Mouse (Mus musculus) heart, embryonic 10.5 days (tissue): ENCODE data around the gene Hist1h2ah. TPM values are rescaled to one million over a fixed set of nuclear protein-coding genes. Genes with fewer than 3 reads are reported as not detected.

ENCODE experiments used
- DNase-seq: peaks from one replicate; pipeline ENCODE4 v3.0.0-alpha.2; 2017; ENCODE audit warnings: low spot score
- H3K27ac ChIP-seq: fragments of 300-500 bp; sonication (generic); 2 replicates; pipeline ENCODE4 v1.5.1; 2016; ENCODE audit warnings: mild to moderate bottlenecking
- H3K27me3 ChIP-seq: fragments of 300-500 bp; sonication (generic); 2 replicates; pipeline ENCODE4 v1.6.1; 2016; ENCODE audit warnings: mild to moderate bottlenecking; ENCODE audit not compliant: poor library complexity, insufficient read depth, severe bottlenecking
- H3K36me3 ChIP-seq: fragments of 300-500 bp; sonication (generic); 2 replicates; pipeline ENCODE4 v1.6.1; 2016; ENCODE audit warnings: mild to moderate bottlenecking, moderate library complexity
- H3K4me1 ChIP-seq: fragments of 300-500 bp; sonication (generic); 2 replicates; pipeline ENCODE4 v1.6.1; 2016; ENCODE audit warnings: mild to moderate bottlenecking
- H3K4me3 ChIP-seq: fragments of 300-500 bp; sonication (generic); 2 replicates; pipeline ENCODE4 v1.5.1; 2016; ENCODE audit warnings: mild to moderate bottlenecking, moderate library complexity
- H3K9me3 ChIP-seq: fragments of 300-500 bp; sonication (generic); 2 replicates; pipeline ENCODE4 v1.6.1; 2016; ENCODE audit warnings: mild to moderate bottlenecking, moderate library complexity
- WGBS: fragments of 180-500 bp; shearing (Covaris S2); methylation state at CpG from one replicate; pipeline ENCODE4 v1.1.7; 2016; 5-methylcytosine and 5-hydroxymethylcytosine counted together
- polyA plus RNA-seq: library from polyadenylated mRNA; unstranded; fragments of >200 nt; fragmentation: Nextera tagmentation; extraction: Ambion mirVana; gene quantifications from 2 replicates; pipeline ENCODE4 v1.2.1, GENCODE M21; 2016

Gene Hist1h2ah
- polyA plus RNA-seq, 1 experiment from 2014 or later = 3.5 TPM

- H3K4me1 ChIP-seq = peaks cover 9% of the 10 kb centered on the region
- H3K4me3 ChIP-seq = peak overlapping the region; percentile 49
- H3K27ac ChIP-seq = no peak overlapping the region
- 14% methylated on average over 27 of the region's 27 CpGs for WGBS
- peaks cover 48% of the 10 kb centered on the region for H3K27me3 ChIP-seq
- peak; percentile 92 for DNase-seq
- no peaks in the 10 kb centered on the region for H3K36me3 ChIP-seq
- H3K9me3 ChIP-seq = no peaks in the 10 kb centered on the region
Measured at GRCm38 (mm10) chr13:22015479-22016450, 19.6 kb downstream of the Hist1h2ah start.

GRCm38 (mm10) chr13:22014411-22014845 lies 20.9 kb downstream of the Hist1h2ah start:
- H3K4me1 ChIP-seq = peaks cover 9% of the 10 kb centered on the region
- DNase-seq = no peak
- peaks cover 61% of the 10 kb centered on the region for H3K27me3 ChIP-seq
- no peak overlapping the region for H3K27ac ChIP-seq
- no peaks in the 10 kb centered on the region for H3K36me3 ChIP-seq
- peak overlapping the region; percentile 49 for H3K4me3 ChIP-seq
- H3K9me3 ChIP-seq = no peaks in the 10 kb centered on the region
- WGBS = 10% methylated on average over 17 of the region's 17 CpGs

- Histone ChIP-seq H3K9me3 (no peaks in the 10 kb centered on the region), H3K4me1 (peaks cover 9% of the 10 kb centered on the region), H3K27me3 (peaks cover 64% of the 10 kb centered on the region), H3K27ac (no peak overlapping the region), H3K4me3 (peak overlapping the region; percentile 49), H3K36me3 (no peaks in the 10 kb centered on the region)
- 22% methylated on average over 13 of the region's 13 CpGs for WGBS
- no peak for DNase-seq
Measured at GRCm38 (mm10) chr13:22013716-22014115, 21.7 kb downstream of the Hist1h2ah start.

GRCm38 (mm10) chr13:22009642-22010041 lies 25.7 kb downstream of the Hist1h2ah start, which contains the start of gene Prss16:
Gene Prss16 (minus strand): TSS chr13:22009742.
- no peak for DNase-seq
- H3K27me3 ChIP-seq = peaks cover 96% of the 10 kb centered on the region
- H3K4me3 ChIP-seq = no peak within 1 kb of the TSS
- H3K4me1 ChIP-seq = peaks cover 27% of the 10 kb centered on the region
- WGBS = 30% methylated on average over 7 of the region's 7 CpGs
- H3K36me3 ChIP-seq = no peaks in the 10 kb centered on the region
- H3K9me3 ChIP-seq = no peaks in the 10 kb centered on the region
- no peak within 1 kb of the TSS for H3K27ac ChIP-seq

GRCm38 (mm10) chr13:22008707-22009106 lies 26.7 kb downstream of the Hist1h2ah start:
- WGBS = 75% methylated on average over 3 of the region's 3 CpGs

GRCm38 (mm10) chr13:22007872-22008271 lies 27.5 kb downstream of the Hist1h2ah start:
- 57% methylated on average over 7 of the region's 7 CpGs for WGBS
- H3K4me1 ChIP-seq = peaks cover 18% of the 10 kb centered on the region
- H3K9me3 ChIP-seq = no peaks in the 10 kb centered on the region

More at GRCm38 (mm10) chr13:22008707-22009106, 26.7 kb downstream of the Hist1h2ah start:
- no peak overlapping the region for H3K27ac ChIP-seq
- no peaks in the 10 kb centered on the region for H3K36me3 ChIP-seq
- peaks cover 96% of the 10 kb centered on the region for H3K27me3 ChIP-seq
- no peak for DNase-seq
- peaks cover 18% of the 10 kb centered on the region for H3K4me1 ChIP-seq
- H3K9me3 ChIP-seq = no peaks in the 10 kb centered on the region
- H3K4me3 ChIP-seq = no peak overlapping the region

GRCm38 (mm10) chr13:22007121-22007510 lies 28.3 kb downstream of the Hist1h2ah start:
- no peak overlapping the region for H3K27ac ChIP-seq
- no peak for DNase-seq
- 2% methylated on average over 18 of the region's 18 CpGs for WGBS
- peak overlapping the region; percentile 69 for H3K4me3 ChIP-seq
- peaks cover 18% of the 10 kb centered on the region for H3K4me1 ChIP-seq
- no peaks in the 10 kb centered on the region for H3K36me3 ChIP-seq
- H3K27me3 ChIP-seq = peaks cover 98% of the 10 kb centered on the region
- no peaks in the 10 kb centered on the region for H3K9me3 ChIP-seq

More at GRCm38 (mm10) chr13:22007872-22008271, 27.5 kb downstream of the Hist1h2ah start:
- no peak overlapping the region for H3K4me3 ChIP-seq
- no peak for DNase-seq
- H3K36me3 ChIP-seq = no peaks in the 10 kb centered on the region
- H3K27me3 ChIP-seq = peaks cover 97% of the 10 kb centered on the region
- no peak overlapping the region for H3K27ac ChIP-seq

- peak overlapping the region; percentile 36; the same call in 1 of the 2 replicates for H3K27ac ChIP-seq
- H3K4me1 ChIP-seq = peaks cover 18% of the 10 kb centered on the region
- under 1% methylated on average over 38 of the region's 38 CpGs for WGBS
- H3K27me3 ChIP-seq = peaks cover 99% of the 10 kb centered on the region
- no peaks in the 10 kb centered on the region for H3K9me3 ChIP-seq
- H3K4me3 ChIP-seq = peak overlapping the region; percentile 69
- H3K36me3 ChIP-seq = no peaks in the 10 kb centered on the region
- DNase-seq = no peak
Measured at GRCm38 (mm10) chr13:22006334-22007120, 28.8 kb downstream of the Hist1h2ah start.

GRCm38 (mm10) chr13:22005605-22006333 lies 29.6 kb downstream of the Hist1h2ah start:
- H3K4me1 ChIP-seq = peaks cover 18% of the 10 kb centered on the region
- under 1% methylated on average over 45 of the region's 45 CpGs for whole genome bisulfite sequencing
- peak overlapping the region; percentile 69 for H3K4me3 ChIP-seq
- H3K27me3 ChIP-seq = peaks cover 100% of the 10 kb centered on the region
- H3K9me3 ChIP-seq = no peaks in the 10 kb centered on the region
- no peaks in the 10 kb centered on the region for H3K36me3 ChIP-seq
- 0 out of 2 replicates have a peak overlapping the region, but pooled peaks have one; percentile 22 for H3K27ac ChIP-seq
- DNase-seq = no peak

GRCm38 (mm10) chr13:22001823-22002222 lies 33.5 kb downstream of the Hist1h2ah start:
- Histone ChIP-seq H3K27ac (no peak overlapping the region), H3K36me3 (no peaks in the 10 kb centered on the region), H3K4me1 (peaks cover 18% of the 10 kb centered on the region), H3K4me3 (0 out of 2 replicates have a peak overlapping the region, but pooled peaks have one; percentile 5), H3K9me3 (no peaks in the 10 kb centered on the region), H3K27me3 (peaks cover 100% of the 10 kb centered on the region)
- WGBS = 27% methylated on average over 5 of the region's 5 CpGs
- DNase-seq = no peak

- no peak overlapping the region for H3K27ac ChIP-seq
- WGBS = 55% methylated on average over 2 of the region's 2 CpGs
- H3K27me3 ChIP-seq = peaks cover 98% of the 10 kb centered on the region
- DNase-seq = no peak
- H3K4me1 ChIP-seq = peaks cover 16% of the 10 kb centered on the region
- no peaks in the 10 kb centered on the region for H3K9me3 ChIP-seq
- no peaks in the 10 kb centered on the region for H3K36me3 ChIP-seq
- H3K4me3 ChIP-seq = no peak overlapping the region
Measured at GRCm38 (mm10) chr13:22001346-22001745, 34.0 kb downstream of the Hist1h2ah start.

- no peak overlapping the region for H3K4me3 ChIP-seq
- H3K27ac ChIP-seq = no peak overlapping the region
- H3K36me3 ChIP-seq = no peaks in the 10 kb centered on the region
- no peak for DNase-seq
- peaks cover 13% of the 10 kb centered on the region; the same call in 1 of the 2 replicates for H3K4me1 ChIP-seq
- H3K9me3 ChIP-seq = no peaks in the 10 kb centered on the region
- H3K27me3 ChIP-seq = peaks cover 76% of the 10 kb centered on the region
- 40% methylated on average over 4 of the region's 4 CpGs for WGBS
Measured at GRCm38 (mm10) chr13:21999147-21999546, 36.2 kb downstream of the Hist1h2ah start.
